Mouse (Mus musculus) intestine, embryonic 15.5 days (tissue): ENCODE results near the gene Nprl3. TPM values are rescaled to one million over a fixed set of nuclear protein-coding genes. Genes with fewer than 3 reads are reported as not detected.
"Not testable (repeated sequence)": the region's sequence is repeated elsewhere in the genome, so short reads cannot be mapped to it uniquely, and the experiment has no call there.

Experiments used
- ATAC-seq: fragments of 200-750 bp; cut with Nextera tagmentation; 2 replicates; pipeline ENCODE4 v1.8.0; 2017; ENCODE audit warnings: moderate TSS enrichment, moderate library complexity
- H3K27ac ChIP-seq: fragments of 300-500 bp; sonication (generic); 2 replicates; pipeline ENCODE4 v1.5.1; 2015; ENCODE audit warnings: mild to moderate bottlenecking, inconsistent platforms
- H3K27me3 ChIP-seq: fragments of 300-500 bp; sonication (generic); replicated peaks from 2 replicates; pipeline ENCODE4 v1.6.1; 2015; ENCODE audit warnings: inconsistent platforms
- H3K36me3 ChIP-seq: fragments of 300-500 bp; sonication (generic); 2 replicates; pipeline ENCODE4 v1.6.1; 2015; ENCODE audit warnings: inconsistent platforms
- H3K4me1 ChIP-seq: fragments of 300-500 bp; sonication (generic); replicated peaks from 2 replicates; pipeline ENCODE4 v1.6.1; 2015; ENCODE audit warnings: inconsistent platforms
- H3K4me2 ChIP-seq: fragments of 300-500 bp; sonication (generic); replicated peaks from 2 replicates; pipeline ENCODE4 v1.6.1; 2015; ENCODE audit warnings: mild to moderate bottlenecking, inconsistent platforms
- H3K4me3 ChIP-seq: fragments of 300-500 bp; sonication (generic); replicated peaks from 2 replicates; pipeline ENCODE4 v1.5.1; 2015; ENCODE audit warnings: inconsistent platforms
- H3K9ac ChIP-seq: fragments of 300-500 bp; sonication (generic); 2 replicates; pipeline ENCODE4 v1.6.1; 2015; ENCODE audit warnings: inconsistent platforms
- H3K9me3 ChIP-seq: fragments of 300-500 bp; sonication (generic); 2 replicates; pipeline ENCODE4 v1.6.1; 2016; ENCODE audit warnings: inconsistent platforms
- WGBS: fragments of 180-500 bp; shearing (Covaris S2); methylation state at CpG from one replicate; pipeline ENCODE4 v1.1.7; 2015; 5-methylcytosine and 5-hydroxymethylcytosine counted together
- polyA plus RNA-seq: library from polyadenylated mRNA; unstranded; fragments of >200 nt; fragmentation: Nextera tagmentation; extraction: Ambion mirVana; gene quantifications from 2 replicates; pipeline ENCODE4 v1.2.1, GENCODE M21; 2015

Nprl3 gene
- polyA plus RNA-seq, 1 experiment from 2014 or later: 29.4 TPM

GRCm38 (mm10) chr11:32297866-32298531 lies 30.5 kb upstream of the Nprl3 start:
- Histone ChIP-seq H3K36me3 (no peaks in the 10 kb centered on the region), H3K9ac (no peak overlapping the region), H3K27ac (no peak overlapping the region), H3K9me3 (no peaks in the 10 kb centered on the region), H3K4me1 (no peaks in the 10 kb centered on the region), H3K4me3 (no peak overlapping the region), H3K27me3 (peaks cover 11% of the 10 kb centered on the region; the same call in 1 of the 2 replicates), H3K4me2 (no peak overlapping the region)
- 90% methylated on average over 1 of the region's 1 CpGs for WGBS
- no peak for ATAC-seq

- not testable (repeated sequence) for H3K9me3 ChIP-seq, H3K36me3 ChIP-seq, H3K4me3 ChIP-seq, H3K4me2 ChIP-seq, H3K4me1 ChIP-seq, H3K9ac ChIP-seq, ATAC-seq, H3K27ac ChIP-seq
- peaks cover 11% of the 10 kb centered on the region; the same call in 1 of the 2 replicates for H3K27me3 ChIP-seq
- WGBS: 29% methylated on average over 2 of the region's 2 CpGs
These were observed 29.9 kb upstream of the Nprl3 start for GRCm38 (mm10) chr11:32297417-32297816.

GRCm38 (mm10) chr11:32296203-32296602 lies 28.7 kb upstream of the Nprl3 start, which contains the start of gene Hba-a2:
Gene Hba-a2 (plus strand): TSS chr11:32296489.
- H3K4me1 ChIP-seq, H3K4me2 ChIP-seq, H3K9me3 ChIP-seq, H3K27me3 ChIP-seq, H3K36me3 ChIP-seq, H3K4me3 ChIP-seq, H3K9ac ChIP-seq, H3K27ac ChIP-seq: not testable (repeated sequence)
- ATAC-seq: peak; percentile 76
- no CpG with 5 or more reads among the region's 4 CpGs for WGBS

- not testable (repeated sequence) for H3K4me3 ChIP-seq, H3K9ac ChIP-seq, H3K36me3 ChIP-seq, ATAC-seq, H3K9me3 ChIP-seq, H3K27me3 ChIP-seq, H3K4me2 ChIP-seq, H3K27ac ChIP-seq, H3K4me1 ChIP-seq
- 49% methylated on average over 3 of the region's 3 CpGs for WGBS
These were observed 26.0 kb upstream of the Nprl3 start for GRCm38 (mm10) chr11:32293479-32293878.

GRCm38 (mm10) chr11:32292819-32293218 lies 25.3 kb upstream of the Nprl3 start:
- 81% methylated on average over 4 of the region's 4 CpGs for WGBS
- not testable (repeated sequence) for H3K27ac ChIP-seq, H3K27me3 ChIP-seq, H3K36me3 ChIP-seq, ATAC-seq, H3K4me1 ChIP-seq, H3K4me2 ChIP-seq, H3K9me3 ChIP-seq, H3K4me3 ChIP-seq, H3K9ac ChIP-seq

- H3K36me3 ChIP-seq: no peaks in the 10 kb centered on the region
- H3K9ac ChIP-seq: no peak overlapping the region
- H3K27ac ChIP-seq: no peak overlapping the region
- no peaks in the 10 kb centered on the region for H3K9me3 ChIP-seq
- no peaks in the 10 kb centered on the region for H3K4me1 ChIP-seq
- no peak overlapping the region for H3K4me3 ChIP-seq
- no peak overlapping the region for H3K4me2 ChIP-seq
- ATAC-seq: no peak
- WGBS: 66% methylated on average over 9 of the region's 9 CpGs
- H3K27me3 ChIP-seq: peaks cover 4% of the 10 kb centered on the region; the same call in 1 of the 2 replicates
These were observed 20.0 kb upstream of the Nprl3 start for GRCm38 (mm10) chr11:32287493-32287825.

- Histone ChIP-seq H3K4me2 (peak within 1 kb of the TSS; percentile 59), H3K4me3 (peak within 1 kb of the TSS; percentile 20; the same call in 1 of the 2 replicates)
- not testable (repeated sequence) for H3K4me1 ChIP-seq, H3K9ac ChIP-seq, H3K9me3 ChIP-seq, H3K27ac ChIP-seq, H3K36me3 ChIP-seq, H3K27me3 ChIP-seq
- WGBS: 20% methylated on average over 32 of the region's 33 CpGs
- peak; percentile 71 for ATAC-seq
These were observed 19.4 kb upstream of the Nprl3 start, which contains the start of gene Hbq1b for GRCm38 (mm10) chr11:32286695-32287492. Gene Hbq1b (plus strand): TSS chr11:32286965.

- not testable (repeated sequence) for H3K9ac ChIP-seq, H3K9me3 ChIP-seq
These were observed 18.4 kb upstream of the Nprl3 start for GRCm38 (mm10) chr11:32285887-32286286.

GRCm38 (mm10) chr11:32285031-32285775 lies 17.7 kb upstream of the Nprl3 start:
- Histone ChIP-seq H3K9me3 (no peaks in the 10 kb centered on the region), H3K4me2 (no peak overlapping the region), H3K4me1 (no peaks in the 10 kb centered on the region), H3K9ac (no peak overlapping the region), H3K36me3 (no peaks in the 10 kb centered on the region), H3K27me3 (peaks cover 7% of the 10 kb centered on the region; the same call in 1 of the 2 replicates), H3K27ac (no peak overlapping the region), H3K4me3 (no peak overlapping the region)
- 76% methylated on average over 7 of the region's 7 CpGs for WGBS
- peak; percentile 56; the same call in 1 of the 2 replicates for ATAC-seq

More at GRCm38 (mm10) chr11:32285887-32286286, 18.4 kb upstream of the Nprl3 start:
- H3K4me1 ChIP-seq, ATAC-seq, H3K4me3 ChIP-seq, H3K27ac ChIP-seq, H3K36me3 ChIP-seq, H3K4me2 ChIP-seq, H3K27me3 ChIP-seq: not testable (repeated sequence)

GRCm38 (mm10) chr11:32284582-32284981 lies 17.1 kb upstream of the Nprl3 start:
- WGBS: 41% methylated on average over 2 of the region's 2 CpGs
- H3K27me3 ChIP-seq, H3K4me3 ChIP-seq, H3K9me3 ChIP-seq, H3K9ac ChIP-seq, H3K4me1 ChIP-seq, H3K36me3 ChIP-seq, H3K27ac ChIP-seq, ATAC-seq, H3K4me2 ChIP-seq: not testable (repeated sequence)

- H3K27me3 ChIP-seq: peaks cover 14% of the 10 kb centered on the region
- not testable (repeated sequence) for H3K9me3 ChIP-seq, H3K36me3 ChIP-seq, H3K4me1 ChIP-seq, H3K27ac ChIP-seq, H3K9ac ChIP-seq, H3K4me3 ChIP-seq, H3K4me2 ChIP-seq
- peak; percentile 70; the same call in 1 of the 2 replicates for ATAC-seq
- 50% methylated on average over 1 of the region's 5 CpGs for WGBS
These were observed 15.7 kb upstream of the Nprl3 start, which contains the start of gene Hba-a1 for GRCm38 (mm10) chr11:32283091-32283777. Gene Hba-a1 (plus strand): TSS chr11:32283511.
